Comparison of ENCODE assay signal across 21 mouse cellular contexts in genomic region chr1:51580074-51580473, GRCm38 (mm10).
DNase-seq lines count a peak whose midpoint lies in the region; ATAC-seq and TF ChIP-seq lines count a peak whose summit lies in the region.
"Had no signal": no experiment of that assay in that cellular context is flagged by ENCODE, and none has a peak within 500 bp of the region (broad histone marks: within the 10 kb centered on the region; RNA-seq: fewer than 3 reads in every experiment).

No protein-coding gene starts in this region.

- TF ChIP-seq EP300 in liver, postnatal 0 days (IDR thresholded peaks at IDR 0.05; ENCODE audit: low read depth), result no peak

- ATAC-seq in liver, postnatal 0 days, result no peak
- ATAC-seq in liver, embryonic 11.5 days (replicated peaks; ENCODE audit: low FRiP score), result no peak
- peak; percentile 34 for ATAC-seq in common myeloid progenitor, adult 5-6 weeks (replicated peaks; ENCODE audit: low read depth, poor library complexity, severe bottlenecking)
- ATAC-seq in megakaryocyte progenitor cell, adult 5-6 weeks (replicated peaks; ENCODE audit: poor library complexity), result peak; percentile 30

- no peak overlapping the region for H3K4me2 ChIP-seq in liver, postnatal 0 days (ENCODE audit: low read depth, low read length)
- H3K4me2 ChIP-seq in liver, embryonic 11.5 days, result no peak overlapping the region
- H3K4me2 ChIP-seq: heart, embryonic 12.5 days; hindbrain, embryonic 14.5 days; midbrain, embryonic 12.5 days had no signal

- no peaks in the 10 kb centered on the region for H3K27me3 ChIP-seq in liver, postnatal 0 days (ENCODE audit: insufficient read depth, low read length)
- no peaks in the 10 kb centered on the region for H3K27me3 ChIP-seq in liver, embryonic 11.5 days (replicated peaks; ENCODE audit: control insufficient read depth, insufficient read depth, low read length)
- H3K27me3 ChIP-seq: heart, embryonic 12.5 days; midbrain, embryonic 12.5 days had no signal

- DNase-seq in liver, postnatal 0 days, result no peak
- no peak for DNase-seq in liver, embryonic 11.5 days (ENCODE audit: low spot score)
- peak; percentile 47 for DNase-seq in A20 (ENCODE audit: low read depth, low spot score)
- DNase-seq in T-cell, adult 2 months (ENCODE audit: low spot score), result no peak
- DNase-seq in urinary bladder, postnatal 10 days (ENCODE audit: low spot score), result no peak
- no peak for DNase-seq in spleen, postnatal 14 days (ENCODE audit: low spot score in 2 of 2)
- DNase-seq: adrenal gland, adult 2 months; gastrocnemius, adult 2 months; heart, postnatal 14 days; kidney, adult 8-10 months; kidney, postnatal 25 days; left cerebral cortex, postnatal 4 days; liver; lung, adult 18-20 months; right cerebral cortex, adult 18-20 months had no signal

- H3K9ac ChIP-seq in liver, postnatal 0 days (replicated peaks), result no peak overlapping the region
- H3K9ac ChIP-seq in liver, embryonic 11.5 days (ENCODE audit: low read depth, low read length), result no peak overlapping the region
- H3K9ac ChIP-seq: heart, embryonic 12.5 days; hindbrain, embryonic 14.5 days; midbrain, embryonic 12.5 days had no signal

- H3K9me3 ChIP-seq in liver, postnatal 0 days (ENCODE audit: low read length), result no peaks in the 10 kb centered on the region
- H3K9me3 ChIP-seq in liver, embryonic 11.5 days (ENCODE audit: control insufficient read depth, low read length), result no peaks in the 10 kb centered on the region
- H3K9me3 ChIP-seq: forebrain, embryonic 10.5 days; heart, embryonic 12.5 days; midbrain, embryonic 12.5 days had no signal

- H3K27ac ChIP-seq in liver, postnatal 0 days (ENCODE audit: low read depth), result peak overlapping the region; percentile 39; the same call in 1 of the 2 replicates
- no peak overlapping the region for H3K27ac ChIP-seq in liver, embryonic 11.5 days (ENCODE audit: low read depth, low read length)
- H3K27ac ChIP-seq: forebrain, embryonic 10.5 days; gastrocnemius, adult 2 months; hindbrain, embryonic 14.5 days; midbrain, embryonic 12.5 days had no signal

- H3K4me3 ChIP-seq in liver, postnatal 0 days (ENCODE audit: low read depth, low read length), result no peak overlapping the region
- H3K4me3 ChIP-seq in liver, embryonic 11.5 days (ENCODE audit: low read depth, low read length), result no peak overlapping the region
- H3K4me3 ChIP-seq: forebrain, embryonic 10.5 days; gastrocnemius, adult 2 months; heart, embryonic 12.5 days; midbrain, embryonic 12.5 days had no signal

- TF ChIP-seq CTCF in liver, postnatal 0 days (IDR thresholded peaks at IDR 0.05; ENCODE audit: low read depth), result no peak

- no peaks in the 10 kb centered on the region for H3K36me3 ChIP-seq in liver, postnatal 0 days (replicated peaks; ENCODE audit: insufficient read depth, low read length)
- no peaks in the 10 kb centered on the region for H3K36me3 ChIP-seq in liver, embryonic 11.5 days (ENCODE audit: control insufficient read depth, insufficient read depth, low read length)
- H3K36me3 ChIP-seq: forebrain, embryonic 10.5 days; heart, embryonic 12.5 days; midbrain, embryonic 12.5 days had no signal

- WGBS in liver, postnatal 0 days (ENCODE audit: insufficient replicate concordance), result 24% methylated on average over 7 of the region's 7 CpGs
- 29% methylated on average over 7 of the region's 7 CpGs for WGBS in liver, embryonic 11.5 days

- H3K4me1 ChIP-seq in liver, postnatal 0 days (ENCODE audit: insufficient read depth), result peaks cover 15% of the 10 kb centered on the region
- H3K4me1 ChIP-seq in liver, embryonic 11.5 days (replicated peaks; ENCODE audit: control insufficient read depth, insufficient read depth, low read length), result peaks cover 14% of the 10 kb centered on the region

Comparison
In these comparisons a context has a peak if more than half of its experiments do, and no peak if none do; other contexts are left out.
1. ATAC-seq: peak in common myeloid progenitor, adult 5-6 weeks (single experiment) and megakaryocyte progenitor cell, adult 5-6 weeks (single experiment); none in liver, postnatal 0 days (single experiment) and liver, embryonic 11.5 days (single experiment).